Mouse (Mus musculus): ENCODE data around the gene Hmox2. TPM values are rescaled to one million over a fixed set of nuclear protein-coding genes. Genes with fewer than 3 reads are reported as not detected.
"Not testable (repeated sequence)": the region's sequence is repeated elsewhere in the genome, so short reads cannot be mapped to it uniquely, and the experiment has no call there.

Gene Hmox2
- total RNA-seq, 2 experiments from 2014 or later = 67.4 to 75.9 TPM

DNA sequence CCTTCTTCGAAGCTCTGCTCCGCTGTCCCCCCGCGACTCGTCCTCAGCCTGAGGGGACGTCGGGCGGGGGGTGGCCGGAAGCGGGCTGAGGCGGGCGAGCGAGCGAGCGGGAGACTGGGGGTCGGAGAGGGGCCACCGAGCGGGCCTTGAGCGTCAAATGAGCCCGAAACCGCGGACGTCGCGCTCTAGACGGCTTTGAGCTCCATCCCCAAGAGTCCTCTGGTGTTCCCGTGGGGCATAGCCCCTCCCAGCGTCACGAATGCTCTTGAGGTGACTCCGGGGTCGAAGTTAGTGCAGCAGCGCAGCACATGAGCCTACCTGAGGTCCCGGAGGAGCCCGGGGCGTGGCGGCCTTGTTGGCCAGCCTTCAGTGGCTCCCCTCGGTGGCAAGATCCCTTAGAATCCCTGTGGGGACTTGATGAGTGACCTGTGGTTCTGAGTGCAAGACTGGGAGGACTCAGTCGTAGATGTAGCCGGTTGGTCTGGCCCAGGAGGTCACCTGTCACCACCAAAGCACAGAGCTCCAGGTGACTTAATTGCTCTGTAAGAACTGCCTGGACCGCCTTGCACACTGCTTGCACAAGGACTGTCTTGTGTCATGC is 467 bp downstream of the Hmox2 start:
- DNase-seq = no peak

DNA sequence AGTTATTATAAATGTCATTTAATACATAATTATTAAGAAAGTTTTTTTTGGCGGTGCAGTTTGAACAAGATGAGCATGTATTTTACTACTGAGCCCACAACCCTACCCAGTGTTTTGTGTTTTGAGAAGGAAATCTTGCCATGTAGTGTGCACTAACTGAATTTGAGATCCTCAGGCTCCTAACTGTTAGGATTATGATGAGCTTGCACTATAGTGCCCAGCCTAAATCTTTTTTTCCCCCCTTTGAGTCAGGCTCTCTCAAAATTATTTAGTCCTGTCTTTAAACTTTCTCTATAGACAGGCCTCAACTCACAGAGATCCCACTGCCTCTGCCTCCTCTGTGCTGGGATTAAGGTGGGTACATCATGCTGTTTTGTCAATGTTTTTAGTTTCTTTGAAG is 1.4 kb downstream of the Hmox2 start:
- DNase-seq = no peak

DNA sequence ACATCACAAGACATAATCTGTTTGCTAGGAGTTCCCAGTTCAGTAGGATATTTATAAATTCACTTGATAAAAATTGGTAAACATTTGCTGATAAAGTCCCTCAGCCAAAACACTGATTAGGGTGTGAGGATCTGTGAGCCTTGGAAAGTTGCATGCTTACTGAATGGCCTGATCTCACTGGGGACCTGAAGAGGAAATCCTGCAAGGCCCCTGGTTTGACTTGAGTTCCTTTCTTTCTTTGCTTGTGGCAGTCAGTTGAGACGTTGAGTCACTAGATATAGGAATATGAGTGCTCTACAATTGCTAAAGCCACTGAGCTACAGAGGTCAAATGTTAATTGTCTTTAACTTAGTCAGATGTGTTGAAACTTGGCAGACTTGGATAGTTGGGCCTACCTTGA is 1.8 kb downstream of the Hmox2 start:
- no peak for DNase-seq

DNA sequence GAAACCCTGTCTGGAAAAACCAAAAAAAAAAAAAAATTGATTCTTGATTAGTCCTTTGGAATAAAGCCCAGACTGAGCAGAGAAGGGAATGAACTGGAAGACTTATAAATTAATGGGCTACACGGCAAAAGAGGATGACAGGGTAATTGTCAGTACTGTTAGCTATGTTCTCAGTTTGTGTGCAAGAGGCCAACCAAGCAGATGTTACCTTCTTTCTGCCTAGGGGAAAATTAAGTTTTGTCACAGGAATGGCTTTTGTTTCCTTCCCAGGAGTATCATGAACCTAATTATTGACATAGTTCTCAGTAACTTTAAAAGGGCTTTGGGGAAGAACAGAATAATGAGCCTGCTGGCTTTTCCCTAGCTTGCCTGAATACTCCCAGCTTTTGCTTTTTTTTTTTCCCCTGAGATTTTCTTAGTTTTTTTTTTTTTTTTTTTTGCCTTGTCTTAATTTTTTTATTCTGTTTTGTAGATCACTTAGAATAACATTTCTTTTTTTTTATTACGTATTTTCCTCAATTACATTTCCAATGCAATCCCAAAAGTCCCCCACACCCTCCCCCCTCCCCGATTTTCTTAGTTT is 4.7 kb downstream of the Hmox2 start:
- DNase-seq = no peak

DNA sequence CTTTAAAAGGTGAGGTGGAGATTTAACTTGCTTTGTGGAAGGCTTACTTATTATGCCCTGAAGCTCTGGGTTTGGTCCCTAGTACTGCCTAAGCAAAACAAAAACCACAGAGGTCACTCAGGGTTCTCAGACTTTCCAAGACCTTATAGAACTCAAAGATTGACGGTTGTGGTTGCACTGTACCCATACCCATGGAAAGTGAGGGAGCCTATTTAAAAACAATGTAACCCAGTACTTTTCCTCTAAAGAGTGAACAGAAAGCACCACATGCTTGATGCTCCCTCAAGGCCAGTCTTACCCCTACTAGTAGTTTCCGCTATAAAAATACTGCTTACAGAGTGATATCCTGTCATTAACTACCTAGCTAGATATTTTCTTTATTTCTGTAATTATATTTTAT is 10.1 kb downstream of the Hmox2 start:
- DNase-seq = no peak

DNA sequence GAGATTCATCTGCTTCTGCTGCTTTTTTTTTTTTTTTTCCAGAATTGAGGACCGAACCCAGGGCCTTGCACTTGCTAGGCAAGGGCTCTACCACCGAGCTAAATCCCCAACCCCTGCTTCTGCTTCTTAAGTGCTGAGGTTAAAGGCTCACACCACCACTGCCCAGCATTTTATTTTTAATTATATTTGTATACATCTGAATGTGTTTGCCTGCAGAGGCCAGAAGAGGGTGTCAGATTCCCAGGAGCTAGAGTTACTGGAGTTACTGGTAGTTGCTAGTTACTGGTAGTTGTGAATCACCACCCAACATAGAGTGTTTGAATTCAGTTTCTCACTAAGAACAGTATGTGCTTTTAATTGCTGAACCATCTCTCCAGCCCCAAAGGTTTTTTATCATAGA is 13.8 kb downstream of the Hmox2 start:
- DNase-seq = no peak

DNA sequence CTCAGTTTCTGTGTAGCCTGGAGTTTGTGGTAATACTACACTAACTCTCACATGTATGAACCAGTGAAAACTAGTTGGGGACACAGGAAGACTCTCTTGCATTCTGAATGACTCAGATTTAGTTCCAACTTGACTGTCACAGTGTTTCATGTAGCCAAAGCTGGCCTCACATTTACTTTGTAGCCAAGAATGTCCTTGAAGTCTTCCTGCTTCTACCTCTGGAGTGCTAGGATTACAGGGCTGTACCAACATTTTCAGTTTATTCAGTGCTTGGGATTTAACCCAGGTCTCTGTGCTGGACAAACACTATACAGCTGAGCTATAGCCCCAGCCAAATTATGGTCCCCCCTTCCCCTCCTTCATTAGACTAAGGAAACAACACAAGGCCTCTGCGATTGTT is 16.0 kb downstream of the Hmox2 start:
- DNase-seq = no peak

DNA sequence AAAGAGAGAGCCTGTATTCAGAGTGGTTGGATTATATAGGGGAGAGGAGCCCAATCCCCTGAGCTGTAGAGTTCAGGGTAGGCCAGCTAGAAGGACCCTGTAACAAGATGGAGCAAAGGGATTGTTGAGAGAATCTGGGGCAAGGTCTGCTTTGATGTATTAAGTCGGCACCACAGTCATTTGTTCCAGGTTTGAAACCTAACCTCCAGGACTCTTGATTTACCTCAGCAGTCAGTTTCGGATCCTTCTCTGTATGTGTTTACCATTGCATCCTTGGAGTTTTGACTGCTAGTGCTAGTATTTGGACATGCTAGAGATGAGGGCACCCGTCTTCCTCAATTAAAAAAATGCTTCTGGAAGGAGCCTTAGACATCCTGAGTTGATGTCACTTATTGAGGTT is 26.0 kb downstream of the Hmox2 start:
- no peak for DNase-seq

DNA sequence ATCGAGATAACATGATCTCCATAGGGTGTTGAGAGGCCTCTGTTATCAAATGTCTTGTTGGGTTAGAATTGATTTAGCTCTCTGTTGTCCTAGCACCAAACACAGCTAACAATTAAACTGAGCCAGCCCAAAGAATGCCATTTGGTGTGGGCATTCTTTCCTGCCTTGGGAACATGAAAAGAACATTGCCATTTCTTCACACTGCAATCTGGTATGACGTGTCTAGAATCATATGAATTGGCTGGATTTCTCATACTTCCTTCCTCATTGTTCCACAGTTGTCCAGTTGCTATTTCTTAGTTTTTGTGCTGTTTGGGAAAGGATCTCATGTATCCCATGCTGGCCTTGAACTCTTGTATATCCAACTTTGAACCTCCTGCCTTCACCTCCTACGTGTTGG is 27.9 kb downstream of the Hmox2 start:
- DNase-seq = no peak

DNA sequence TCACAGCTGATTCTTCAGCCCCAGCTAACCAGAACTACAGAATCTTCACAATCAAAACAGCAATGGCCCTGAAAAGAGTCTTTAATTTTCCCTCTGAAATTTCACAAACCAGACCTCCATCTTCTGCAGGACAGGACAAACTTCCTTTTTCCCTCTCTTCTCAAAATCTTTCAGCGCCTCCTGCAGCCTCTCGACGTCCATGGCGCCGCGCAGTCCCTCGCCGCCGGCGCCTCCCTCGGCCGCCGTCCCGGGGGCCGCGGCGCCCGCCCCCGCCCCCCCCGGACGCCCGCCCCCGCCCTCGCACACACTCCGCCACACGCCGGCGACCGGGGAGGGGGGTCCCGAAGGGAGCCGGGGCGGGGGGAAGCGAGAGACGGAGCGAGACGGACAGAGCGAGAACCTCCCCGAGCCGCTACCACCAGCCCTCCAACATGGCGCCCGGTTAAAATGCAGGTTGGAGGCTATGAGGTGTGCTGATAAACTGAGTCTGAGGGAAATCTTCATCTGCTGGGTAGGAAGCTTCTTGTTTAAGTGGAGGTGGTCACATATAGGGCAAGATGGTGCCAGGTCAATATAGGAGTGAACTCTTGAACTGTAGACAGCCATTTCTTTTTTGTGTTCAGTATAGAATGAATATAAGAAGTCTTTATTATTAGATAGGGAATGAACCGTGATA is 30.6 kb downstream of the Hmox2 start:
- not testable (repeated sequence) for DNase-seq

DNA sequence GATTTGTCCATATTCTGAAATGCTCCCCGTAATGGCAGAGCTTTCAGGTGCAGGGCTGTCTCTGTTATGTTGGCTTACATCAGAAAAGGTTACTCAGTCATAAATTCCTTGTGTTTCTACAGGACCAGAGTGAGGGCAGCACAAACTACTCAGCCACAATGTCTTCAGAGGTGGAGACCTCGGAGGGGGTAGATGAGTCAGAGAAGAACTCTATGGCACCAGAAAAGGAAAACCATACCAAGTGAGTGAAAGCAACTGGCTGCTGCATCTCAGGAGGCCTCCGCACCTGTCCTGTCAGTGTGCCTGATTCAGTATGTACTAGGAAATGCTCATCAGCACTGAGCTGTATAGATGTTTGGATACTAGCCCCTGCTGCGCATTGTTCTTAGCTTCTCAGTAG is 36.3 kb downstream of the Hmox2 start:
- DNase-seq = no peak

DNA sequence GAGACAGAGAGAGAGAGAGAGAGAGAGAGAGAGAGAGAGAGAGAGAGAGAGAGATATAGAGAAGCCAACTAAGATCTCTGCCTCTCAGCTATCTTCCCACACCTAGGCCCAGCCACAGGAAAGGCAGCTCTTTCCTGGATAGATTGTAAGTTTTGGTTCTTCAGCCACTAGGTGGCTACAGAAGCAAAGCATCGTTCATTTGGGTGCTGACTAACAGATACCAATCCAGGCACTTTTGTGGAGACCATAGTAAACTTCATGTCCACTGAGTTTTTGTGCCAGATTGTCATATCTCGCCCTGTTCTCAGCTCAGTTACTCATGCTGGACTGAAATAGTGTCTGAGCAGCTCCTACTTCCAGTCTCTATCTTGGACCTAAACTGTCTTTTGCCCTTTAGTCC is 37.1 kb downstream of the Hmox2 start:
- peak; percentile 36 for DNase-seq

DNA sequence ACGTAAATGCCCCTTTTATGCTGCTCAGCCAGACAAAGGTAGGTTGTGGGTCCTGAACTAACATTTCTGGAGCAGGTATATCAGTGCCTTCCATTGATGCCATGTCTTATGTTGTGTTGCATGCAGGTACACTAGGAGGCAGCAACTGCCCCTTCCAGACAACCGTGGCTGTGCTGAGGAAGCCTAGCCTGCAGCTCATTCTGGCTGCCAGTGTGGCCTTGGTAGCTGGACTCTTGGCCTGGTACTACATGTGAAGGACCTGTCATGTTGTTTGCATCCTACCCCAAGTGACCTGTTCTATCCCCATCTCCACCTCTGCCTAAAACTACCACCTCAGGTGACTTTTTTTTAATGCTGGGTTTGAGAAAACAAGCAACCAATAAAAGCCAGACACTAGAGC is 39.7 kb downstream of the Hmox2 start:
- DNase-seq = no peak

DNA sequence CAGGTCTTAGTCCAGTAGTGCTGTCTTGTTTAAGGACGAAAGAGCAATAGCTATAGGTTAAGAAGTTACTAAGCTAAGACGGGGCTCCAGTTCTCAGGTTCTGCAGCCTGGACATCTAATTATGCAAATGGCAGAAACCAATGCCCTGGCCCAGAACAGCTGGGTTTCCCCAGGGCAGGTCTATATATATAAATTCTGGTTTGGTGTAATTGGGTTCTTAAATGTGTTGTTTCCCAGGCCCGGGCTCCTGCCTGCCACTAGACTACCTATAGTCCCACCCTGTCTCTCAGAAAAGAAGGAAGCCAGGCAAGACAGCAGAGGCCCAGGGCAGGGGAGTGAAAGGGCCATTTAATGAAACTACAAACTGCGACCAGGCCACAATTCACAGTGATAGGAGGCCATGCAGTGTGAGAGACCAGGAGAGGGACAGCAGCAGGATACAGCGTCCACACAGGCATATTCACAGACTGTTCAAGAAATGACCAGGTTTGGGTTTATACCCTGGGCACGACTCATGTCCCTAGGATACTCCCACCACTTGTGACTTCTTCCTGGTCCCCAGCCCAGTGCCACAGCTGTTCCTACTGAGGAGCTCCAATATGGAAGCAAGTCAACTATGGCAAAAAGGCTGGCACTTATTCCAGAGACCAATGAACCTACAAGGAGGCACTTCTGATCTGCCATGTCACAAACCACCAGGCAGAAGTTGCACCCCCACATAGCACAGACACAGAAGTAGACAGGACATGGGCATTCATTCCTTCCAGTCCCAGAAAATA is 41.0 kb downstream of the Hmox2 start:
- no peak for DNase-seq

DNA sequence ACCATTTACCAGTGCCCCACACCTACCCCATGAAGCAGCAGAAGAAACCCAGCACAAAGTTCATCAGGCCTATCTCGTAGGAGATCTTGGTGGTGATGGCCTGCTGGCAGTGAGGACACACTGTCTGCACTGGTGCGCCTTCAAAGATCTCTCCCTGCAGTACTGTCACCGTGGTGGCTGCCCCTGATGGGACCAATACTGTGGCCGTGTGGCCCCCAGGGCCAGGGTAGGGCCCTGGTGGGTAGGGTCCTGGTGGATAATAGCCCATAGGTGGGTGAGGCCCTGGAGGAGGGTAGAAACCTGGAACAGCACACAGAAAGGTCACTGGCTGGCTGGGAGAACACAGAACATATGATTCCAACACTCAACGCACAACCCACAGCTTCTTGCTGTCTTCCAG is 42.6 kb downstream of the Hmox2 start:
- DNase-seq = no peak

DNA sequence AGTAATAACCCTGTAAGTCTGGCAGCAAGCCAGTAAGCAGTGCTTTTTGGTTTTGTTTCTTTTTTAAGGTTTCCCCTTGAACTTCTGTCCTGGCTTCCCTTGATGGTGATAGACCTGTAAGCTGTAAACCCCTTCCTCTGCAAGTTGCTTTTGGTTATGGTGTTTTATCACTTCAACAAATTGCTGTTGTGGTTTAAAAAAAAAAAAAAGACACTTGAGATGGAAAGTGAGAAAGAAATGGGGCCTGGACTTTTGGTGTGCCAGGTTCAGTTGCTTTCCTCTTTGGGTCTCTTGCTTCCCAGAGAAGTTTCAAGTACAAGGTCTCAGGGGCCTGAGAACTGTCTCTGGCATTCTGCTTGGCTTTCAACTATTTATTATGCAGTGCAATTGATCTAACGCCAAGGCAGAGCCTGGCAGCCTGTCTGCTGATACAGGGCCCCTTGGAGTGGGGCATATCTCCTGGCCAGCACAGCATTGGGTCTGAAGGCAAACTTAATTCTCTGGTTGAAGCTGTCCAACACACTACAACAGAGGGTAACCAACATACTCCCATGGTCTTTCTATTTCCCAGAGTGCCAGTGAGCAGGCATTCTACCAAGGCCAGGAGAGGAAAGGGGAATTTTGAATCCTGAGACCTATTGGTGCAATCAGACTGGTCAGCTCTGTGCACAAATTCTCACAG is 47.3 kb downstream of the Hmox2 start:
- no peak for DNase-seq

DNA sequence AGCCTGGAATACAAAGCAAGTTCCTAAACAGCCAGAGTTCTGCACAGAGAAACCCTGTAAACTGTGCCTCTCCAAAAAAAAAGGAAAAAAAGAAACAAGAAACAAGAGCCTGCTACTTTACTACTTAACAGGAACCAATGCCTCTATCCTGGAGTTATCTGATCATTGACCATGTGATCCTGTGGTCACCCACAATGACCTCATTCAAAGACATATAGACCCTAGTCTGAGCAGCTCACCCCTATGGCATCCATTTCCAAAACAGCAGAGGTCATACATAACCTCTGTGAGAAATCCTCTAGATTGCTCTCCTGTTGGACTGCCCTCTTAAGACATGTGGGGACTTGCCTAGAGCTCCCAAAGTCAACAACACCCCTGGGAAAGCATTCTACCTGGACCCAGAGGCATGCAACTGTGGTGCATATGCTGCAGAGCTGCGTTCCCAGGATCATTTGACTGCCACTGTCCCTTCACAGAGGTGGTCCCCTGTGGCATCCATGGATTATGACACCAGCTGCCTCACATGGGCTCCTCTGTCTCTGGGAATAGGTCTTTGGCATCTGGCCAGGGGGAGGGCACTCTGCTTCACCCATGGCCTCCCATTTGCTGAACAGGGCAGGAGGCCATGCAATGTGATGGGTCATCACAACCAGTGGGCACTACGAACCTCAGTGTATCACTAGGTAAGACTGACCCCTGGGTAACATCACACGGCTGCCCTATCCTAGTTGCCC is 51.2 kb downstream of the Hmox2 start:
- DNase-seq = no peak

DNA sequence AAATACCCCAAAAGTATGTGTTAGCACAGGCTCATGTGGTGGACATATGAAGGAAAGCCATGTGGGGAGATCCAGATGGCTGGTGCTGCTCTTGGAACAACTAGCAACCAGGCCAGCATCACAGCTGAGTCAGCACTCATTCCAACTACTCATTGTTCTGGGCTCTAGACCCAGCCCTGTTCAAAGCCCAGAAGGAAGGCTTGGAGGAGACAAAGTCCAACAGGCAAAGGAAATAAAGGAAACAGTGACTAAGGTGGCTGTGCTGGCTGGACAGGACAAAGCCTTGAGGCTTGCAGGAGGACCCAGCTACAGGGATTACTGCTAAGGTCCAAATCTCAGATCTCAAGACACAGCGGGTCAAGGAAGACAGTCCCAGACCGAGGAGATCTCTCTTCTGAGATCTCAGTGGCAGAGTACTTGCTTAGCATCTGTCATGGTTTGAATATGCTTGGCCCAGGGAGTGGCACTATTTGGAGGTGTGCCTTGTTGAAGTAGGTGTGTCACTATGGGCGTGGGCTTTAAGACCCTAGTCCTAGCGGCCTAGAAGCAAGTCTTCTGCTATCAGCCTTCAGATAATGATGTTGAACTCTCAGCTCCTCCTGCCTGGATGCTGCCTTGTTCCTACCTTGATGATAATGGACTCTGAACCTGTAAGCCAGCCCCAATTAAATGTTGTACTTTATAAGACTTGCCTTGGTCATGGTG is 51.9 kb downstream of the Hmox2 start:
- DNase-seq = no peak

DNA sequence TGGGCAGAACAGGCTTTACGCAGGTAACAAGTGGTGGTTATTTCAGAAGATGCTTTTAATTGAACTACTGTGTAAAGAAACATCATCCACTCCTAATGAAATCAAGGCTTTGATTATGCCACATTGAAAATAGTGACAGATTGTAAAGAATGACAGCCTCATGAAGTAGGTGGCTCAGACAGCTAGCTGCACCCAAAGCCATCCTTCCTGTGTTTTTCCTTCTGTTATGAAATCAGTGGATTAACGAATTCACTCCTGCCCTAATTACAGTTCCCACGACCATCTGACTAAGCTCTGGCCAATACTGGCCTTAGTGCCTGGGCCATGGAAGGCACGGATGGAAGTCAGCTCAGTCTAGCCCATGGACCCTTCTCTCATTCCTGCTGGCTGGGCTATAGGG is 52.8 kb downstream of the Hmox2 start:
- DNase-seq = no peak

DNA sequence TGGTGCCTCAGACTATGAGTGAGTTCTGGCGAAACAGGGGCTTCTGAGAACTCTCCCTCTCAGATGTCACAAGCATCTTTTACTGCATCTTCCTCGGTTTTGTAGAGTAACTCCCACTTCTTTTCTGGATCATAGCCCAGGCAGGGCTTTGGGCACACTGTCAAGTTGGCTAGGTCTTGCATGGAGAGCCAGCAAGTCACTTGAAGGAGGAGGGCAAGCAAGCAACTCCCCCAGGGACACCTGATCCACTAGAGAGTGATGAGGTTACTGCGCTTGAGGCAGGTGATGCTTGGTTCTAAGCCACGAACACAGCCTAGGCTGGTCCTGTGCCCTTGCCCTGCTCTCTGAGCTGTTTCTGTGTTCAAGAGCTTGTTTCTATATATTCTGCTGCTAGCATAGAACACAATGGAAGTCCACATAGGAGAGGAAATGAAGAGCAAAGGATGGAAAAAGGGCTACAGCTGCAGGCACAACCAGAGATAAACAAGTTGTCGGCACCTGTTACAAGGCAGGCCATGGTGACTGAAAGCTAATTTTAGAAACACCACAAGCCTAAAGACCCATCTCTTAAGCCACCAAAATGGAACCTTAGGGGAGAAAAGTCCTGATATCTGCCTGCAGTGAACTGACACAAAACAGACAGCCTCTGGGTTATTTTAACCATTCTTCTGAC is 55.5 kb downstream of the Hmox2 start:
- peak; percentile 80 for DNase-seq

DNA sequence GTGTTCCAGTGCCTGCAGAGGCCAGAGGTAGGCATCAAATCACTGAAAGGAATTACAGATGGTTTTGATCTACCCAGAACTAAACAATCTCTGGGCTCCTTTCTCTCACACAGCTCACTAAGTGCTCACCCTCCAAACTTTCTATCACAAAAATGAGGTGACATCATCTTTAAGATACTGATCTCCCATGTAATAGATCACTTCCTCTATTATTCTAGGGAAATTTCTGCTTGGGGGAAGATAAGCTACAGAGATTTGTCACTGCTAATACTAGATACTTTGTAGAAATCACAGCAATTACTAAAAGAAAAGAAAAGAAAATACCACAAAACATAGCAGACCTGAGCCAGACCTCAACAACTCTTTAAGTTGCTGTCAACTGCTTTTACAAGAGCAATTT is 56.4 kb downstream of the Hmox2 start:
- no peak for DNase-seq

All from heart, postnatal 4 days (tissue).